Mouse (Mus musculus) brain, embryonic 14.5 days (tissue): ENCODE results near the gene Bcr.

Source experiments
- CTCF ChIP-seq: fragments of 200-500 bp; IDR thresholded peaks from 2 replicates; pipeline ENCODE4 v1.5.1; 2012; ENCODE audit warnings: inconsistent platforms, mild to moderate bottlenecking, moderate library complexity, borderline replicate concordance; ENCODE audit not compliant: insufficient read depth, insufficient read length; ENCODE audit errors: extremely low read depth
- POLR2A ChIP-seq: fragments of 200-500 bp; IDR thresholded peaks from 2 replicates; pipeline ENCODE4 v1.6.1; 2012; ENCODE audit warnings: mild to moderate bottlenecking, inconsistent platforms, borderline replicate concordance; ENCODE audit not compliant: poor library complexity, insufficient read depth, insufficient read length, severe bottlenecking; ENCODE audit errors: extremely low read depth

- TF ChIP-seq CTCF = no peak
- TF ChIP-seq POLR2A = no peak
Measured at GRCm38 (mm10) chr10:75173056-75173455, 112.7 kb downstream of the Bcr start.
